Mouse (Mus musculus): ENCODE measurements around the gene Apbb2.

Apbb2 gene

DNA sequence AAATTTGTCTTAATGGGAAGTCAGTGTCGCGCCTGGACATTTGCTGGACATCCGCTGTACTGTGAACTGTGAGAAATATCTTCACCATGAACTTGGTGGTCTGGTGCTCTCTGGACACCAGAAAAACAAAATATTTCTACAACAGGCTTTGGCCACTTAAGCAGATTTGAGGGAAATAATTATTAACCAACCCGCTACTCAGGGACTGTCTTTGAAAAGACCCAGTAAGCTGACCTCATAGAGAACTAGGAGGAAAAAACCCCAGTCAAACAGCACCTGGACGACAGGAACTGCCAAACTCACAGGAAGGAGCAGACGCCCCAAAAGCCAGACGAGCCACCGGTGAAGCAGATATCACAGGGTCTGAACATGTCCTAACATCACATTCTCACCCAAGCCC, 18.2 kb downstream of the Apbb2 start:
- no peak for DNase-seq

DNA sequence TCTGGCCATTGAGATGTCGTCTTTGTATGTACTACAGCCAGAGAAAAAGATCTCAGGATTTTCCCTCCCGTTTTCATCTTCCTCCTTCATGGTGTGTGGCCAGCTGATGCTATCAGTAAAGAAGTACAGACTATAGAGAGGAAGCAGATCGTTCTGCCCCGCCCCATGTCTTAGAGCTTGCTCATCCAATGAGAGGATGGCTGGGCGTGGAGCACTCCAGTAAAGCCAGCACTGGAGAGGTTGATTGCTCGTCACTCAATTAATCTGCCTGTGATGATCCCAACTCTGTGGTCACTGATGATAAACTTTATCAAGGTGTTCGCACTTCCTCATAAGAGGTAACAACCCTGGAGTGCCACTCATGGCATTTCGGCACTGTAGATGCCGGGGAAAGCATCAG, 18.7 kb downstream of the Apbb2 start:
- no peak for DNase-seq

DNA sequence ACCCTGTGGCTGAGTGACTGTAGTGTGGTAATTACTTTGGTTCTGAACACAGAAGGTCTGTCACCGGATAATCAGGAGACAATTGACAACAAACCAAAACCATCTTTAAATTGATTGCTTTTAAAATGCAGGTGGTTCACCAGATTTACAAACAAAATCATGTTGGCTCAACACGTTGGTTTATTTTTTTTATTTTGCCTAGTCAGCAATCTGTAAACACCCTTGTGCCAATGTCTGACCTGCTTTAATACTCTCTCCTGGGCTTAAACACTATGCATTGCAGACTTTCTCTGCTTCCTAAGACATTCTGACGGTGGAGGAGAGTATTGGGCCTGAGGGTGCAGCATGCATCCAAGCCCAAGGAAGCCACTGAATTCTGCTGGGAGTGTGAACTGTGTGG, 22.3 kb downstream of the Apbb2 start:
- no peak for DNase-seq

DNA sequence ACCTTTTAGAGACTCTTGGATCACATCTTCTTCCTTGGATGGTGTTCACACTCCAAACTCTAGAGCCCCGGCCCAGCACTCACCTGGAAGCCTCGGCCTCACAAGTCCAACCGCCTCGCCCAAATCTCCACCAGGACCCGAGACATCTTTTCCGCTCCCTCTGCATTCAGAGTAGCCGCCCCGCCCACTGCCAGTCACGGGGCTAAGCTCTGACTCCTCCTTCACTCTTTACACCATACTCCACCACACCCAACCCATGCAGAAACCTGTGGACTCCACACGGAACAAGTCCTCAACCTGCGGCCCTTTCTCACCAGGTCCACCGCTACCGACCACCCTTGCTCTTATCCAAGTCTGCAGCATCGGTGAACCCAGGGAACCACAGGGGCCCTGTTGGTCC, 23.7 kb downstream of the Apbb2 start:
- no peak for DNase-seq

DNA sequence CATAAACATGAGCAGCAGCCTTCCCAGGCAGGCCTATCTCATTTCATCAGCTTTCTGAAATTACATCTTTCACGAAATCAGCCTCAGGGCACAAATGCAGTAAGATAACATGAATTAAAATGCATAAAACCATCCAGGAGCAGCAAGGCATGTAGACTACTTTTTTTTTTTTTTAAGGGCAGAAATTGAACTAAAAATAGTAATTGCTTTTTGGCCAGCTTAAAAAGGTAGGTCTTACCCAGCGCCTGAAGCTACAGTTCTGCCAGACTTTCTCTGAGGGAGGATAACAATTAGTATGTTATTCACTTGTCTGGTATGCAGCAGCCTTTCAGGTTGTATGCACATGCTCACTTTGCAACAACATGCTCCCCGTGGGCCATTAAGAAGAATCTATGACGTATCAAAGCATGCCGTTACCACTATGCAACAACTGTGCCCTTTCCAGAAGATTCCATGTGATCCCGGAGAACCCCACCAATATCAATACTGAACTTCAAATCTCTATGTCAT, 32.3 kb downstream of the Apbb2 start:
- no peak for DNase-seq

DNA sequence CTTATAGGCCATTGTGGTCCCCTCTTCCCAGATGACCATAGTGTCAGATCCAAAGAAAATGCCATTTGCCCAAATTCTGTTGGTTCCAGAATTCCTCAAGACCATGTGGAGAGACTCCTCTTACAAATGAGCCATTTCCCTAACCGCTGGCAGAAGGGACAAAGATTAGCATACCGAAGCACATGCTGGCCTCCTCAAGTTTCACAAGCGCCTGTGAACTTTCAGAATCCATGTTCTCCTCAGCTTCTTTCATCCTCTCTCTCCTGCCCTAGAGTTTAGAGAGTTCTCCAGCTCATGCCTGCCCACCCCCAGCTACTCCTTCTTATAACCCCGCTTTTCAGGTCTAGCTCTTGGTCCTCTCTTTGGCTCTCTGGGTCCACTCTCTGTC, 35.6 kb downstream of the Apbb2 start:
- no peak for DNase-seq

DNA sequence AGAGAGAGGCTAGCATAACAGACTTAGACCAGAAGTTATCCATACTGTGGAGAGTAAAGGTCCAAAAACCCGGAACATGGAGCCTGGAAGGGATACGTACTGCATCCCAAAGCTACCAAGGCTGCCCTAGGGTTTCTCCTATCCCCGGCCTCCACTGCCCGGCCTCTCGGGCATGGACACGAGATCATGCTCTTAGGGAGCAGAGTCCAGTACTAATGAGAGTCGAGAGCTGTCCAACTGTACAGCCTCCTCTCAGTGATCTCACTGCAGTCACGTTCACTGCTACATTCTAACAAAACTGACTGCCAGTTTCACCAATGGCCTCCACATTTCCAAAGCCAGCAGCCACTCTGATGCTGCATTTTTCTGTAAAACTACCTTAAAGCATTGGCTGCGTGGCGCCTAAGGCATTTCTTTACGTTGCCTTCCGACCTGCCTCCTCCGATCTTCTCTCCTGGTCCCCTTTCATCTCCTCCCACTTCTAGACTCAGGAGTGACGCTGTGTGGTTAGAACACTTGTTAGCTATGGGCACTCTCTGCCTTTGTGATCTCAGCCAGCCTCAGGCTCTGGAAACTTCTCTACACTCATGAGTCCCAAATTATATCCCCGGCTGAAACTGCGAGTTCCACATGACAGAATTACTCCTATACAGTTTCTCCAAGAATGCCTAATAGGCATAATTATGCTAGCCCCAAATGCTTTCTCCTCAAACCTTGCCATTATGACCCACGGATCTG, 36.1 kb downstream of the Apbb2 start:
- no peak for DNase-seq

DNA sequence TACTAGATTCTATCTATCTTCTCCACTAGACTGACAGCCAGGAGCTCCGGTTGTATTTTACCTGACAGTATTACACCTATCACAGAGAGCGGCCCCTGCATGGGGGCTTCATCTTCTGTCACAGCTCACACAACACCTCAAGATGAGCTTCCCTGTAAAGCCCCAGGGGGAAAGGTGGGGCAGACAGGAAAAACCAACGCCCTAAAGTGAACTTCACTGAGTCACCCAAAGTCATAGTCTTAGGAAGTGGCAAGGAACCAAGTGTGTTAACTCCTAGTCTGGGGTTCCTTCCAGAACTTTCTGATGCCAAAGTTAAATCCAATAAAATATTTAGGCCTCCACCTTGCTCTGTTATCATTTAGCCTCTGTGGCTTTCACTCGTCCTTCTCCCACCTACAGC, 39.5 kb downstream of the Apbb2 start:
- DNase-seq = no peak

DNA sequence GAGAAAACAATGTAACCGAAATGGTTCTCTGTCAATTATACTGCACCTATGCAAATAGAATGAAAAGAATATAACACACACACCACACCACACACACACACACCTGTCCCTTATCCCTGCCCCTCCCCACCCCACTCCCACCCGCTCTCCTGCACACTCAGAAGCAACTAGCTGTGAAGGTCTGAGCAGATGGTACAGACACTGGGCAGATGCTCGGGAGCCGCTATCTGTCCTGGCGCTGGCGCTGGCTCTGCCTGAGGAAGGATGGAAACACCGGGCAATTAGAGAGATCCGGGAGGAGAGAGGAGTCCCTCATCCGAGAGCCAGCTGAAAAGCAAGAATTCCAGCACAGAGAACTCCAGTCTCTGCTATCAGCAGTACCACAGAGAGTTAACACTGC, 42.3 kb downstream of the Apbb2 start:
- peak; percentile 45 for DNase-seq

DNA sequence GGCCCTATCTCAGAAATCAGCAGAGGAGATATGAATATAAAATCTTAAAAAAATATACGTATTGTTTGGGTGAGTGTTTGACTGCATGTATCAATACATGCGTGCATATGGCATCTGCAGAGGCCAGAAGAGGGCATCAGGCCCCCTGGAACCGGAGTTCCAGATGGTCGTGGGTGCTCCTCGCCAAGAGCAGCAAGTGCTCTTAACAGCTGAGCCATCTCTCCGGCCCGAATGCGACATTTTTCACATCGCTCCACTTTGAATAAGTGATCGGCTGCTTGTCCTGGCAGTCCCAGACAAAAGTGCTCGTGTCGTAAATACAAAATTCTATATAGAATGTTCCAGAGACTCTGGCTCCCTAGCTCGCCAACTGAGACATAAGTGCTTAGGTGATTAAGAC, 43.4 kb downstream of the Apbb2 start:
- DNase-seq = no peak

DNA sequence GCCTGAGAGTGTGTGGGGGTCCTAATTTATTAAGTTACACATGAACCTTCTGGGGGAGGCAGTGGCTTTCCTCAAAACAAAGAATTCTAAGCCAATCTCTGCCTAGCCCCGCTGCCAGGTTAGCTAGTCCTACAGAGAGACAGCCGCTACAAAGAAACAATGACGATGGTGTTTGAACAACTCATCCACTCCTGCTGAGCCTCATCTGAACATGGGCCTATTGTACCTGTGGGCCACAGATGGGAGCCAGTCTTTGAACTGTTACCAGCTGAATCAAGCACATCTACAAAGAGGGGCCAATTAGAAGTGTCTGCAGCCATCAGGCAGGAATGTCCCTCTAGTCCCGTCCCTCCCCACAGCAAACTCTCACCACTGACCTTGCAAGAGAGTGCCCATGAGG, 45.3 kb downstream of the Apbb2 start:
- no peak for DNase-seq

DNA sequence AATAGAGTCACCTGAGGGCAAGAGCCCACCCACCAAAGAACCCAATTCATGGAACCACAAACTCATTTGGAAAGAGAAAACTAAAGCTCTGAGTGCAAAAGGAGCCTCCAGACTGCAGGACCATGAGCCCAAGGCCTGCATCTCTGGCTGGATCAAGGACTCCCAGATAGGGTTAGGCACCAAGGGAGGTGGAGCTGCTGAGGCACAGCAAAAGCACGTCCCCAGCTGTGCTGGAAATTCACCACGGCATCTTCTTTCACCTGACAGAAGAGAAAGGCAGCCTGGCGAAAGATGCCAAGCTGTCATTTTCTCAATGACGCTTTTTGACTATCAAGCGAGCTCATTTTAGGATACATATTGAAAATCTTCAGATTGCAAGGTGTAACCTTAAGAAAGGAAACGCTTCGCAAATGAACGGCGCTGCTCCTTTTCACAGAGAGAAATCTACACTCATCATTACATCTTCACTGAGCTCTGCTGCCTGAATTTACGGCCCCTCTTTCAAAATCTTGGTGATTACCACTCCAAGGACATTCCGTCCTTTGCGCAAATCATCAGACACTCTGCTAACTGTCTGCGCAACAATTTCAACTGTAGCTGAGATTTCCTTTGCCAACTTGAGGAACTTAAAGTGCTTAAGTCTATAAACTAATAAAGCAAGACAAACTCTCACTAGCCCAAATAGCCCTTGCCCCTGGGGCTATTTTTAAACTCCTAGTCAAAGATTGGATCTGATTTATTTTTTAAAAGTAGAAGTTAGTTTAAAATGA, 46.3 kb downstream of the Apbb2 start:
- no peak for DNase-seq

DNA sequence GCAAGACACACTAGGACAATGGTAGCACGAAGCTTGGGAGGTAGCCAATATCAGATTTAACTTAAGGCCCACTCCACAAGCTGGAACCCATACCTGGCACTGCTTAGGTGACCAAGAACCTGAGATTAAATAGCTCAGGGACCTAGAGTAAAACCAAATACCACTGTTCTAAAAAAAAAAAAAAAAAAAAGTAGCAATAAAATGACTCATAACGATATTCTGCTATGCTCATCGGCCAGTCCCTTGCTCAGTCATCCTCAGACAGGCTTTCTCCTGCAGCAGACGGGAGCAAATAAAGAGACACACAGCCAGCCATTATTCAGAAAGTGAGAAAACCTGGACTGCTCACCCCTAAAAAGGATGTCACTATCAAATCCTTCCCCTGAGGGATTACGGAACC, 47.9 kb downstream of the Apbb2 start:
- no peak for DNase-seq

DNA sequence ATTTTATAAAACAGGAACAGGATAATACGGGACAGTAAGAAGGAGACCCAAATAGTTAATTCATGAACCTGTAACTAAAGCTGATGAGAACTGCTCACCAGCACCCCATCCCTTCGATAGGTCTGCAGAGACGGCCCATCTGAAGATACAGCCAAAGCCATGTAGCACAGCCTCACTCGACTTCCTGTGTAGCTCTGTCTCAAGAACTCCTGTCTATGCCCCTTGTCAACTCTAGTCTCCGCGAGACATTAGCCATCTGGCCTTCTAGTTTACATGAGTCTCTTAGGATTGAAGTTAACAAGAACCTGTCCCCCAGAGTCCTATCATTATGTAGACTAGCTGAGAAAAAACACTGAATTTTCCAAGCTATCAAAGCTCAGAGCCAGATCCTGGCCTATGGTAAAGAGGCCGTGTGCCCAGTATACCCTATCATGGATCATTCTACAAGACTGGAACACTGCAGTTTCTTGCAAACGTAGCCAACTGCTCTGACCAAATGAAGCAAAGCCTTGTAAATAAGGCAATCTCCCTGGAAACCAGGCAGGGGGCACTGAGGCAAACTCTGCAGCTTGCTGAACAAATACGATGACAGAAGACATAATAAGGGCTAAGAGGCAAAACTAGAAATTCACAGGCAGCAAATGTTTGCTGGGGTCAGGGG, 49.3 kb downstream of the Apbb2 start:
- DNase-seq = no peak

DNA sequence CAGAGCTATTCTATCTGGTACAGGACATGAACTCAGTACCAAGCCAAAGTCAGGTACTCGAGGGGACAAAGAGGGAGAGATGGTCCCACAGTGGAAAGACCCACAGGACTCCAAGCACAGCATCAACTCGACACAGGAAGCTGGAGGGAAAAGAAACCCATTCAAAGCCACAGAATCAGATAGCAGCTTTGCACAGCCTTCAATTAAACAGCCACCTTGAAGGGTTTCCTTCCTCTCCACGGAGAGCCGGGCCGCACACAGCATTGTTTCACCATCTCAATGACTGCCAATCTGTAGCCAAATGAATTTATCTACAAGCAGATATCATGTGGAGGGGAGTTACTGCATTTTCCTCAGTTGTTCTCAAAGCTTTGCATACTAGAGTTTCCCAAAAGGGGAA, 50.6 kb downstream of the Apbb2 start:
- DNase-seq = no peak

DNA sequence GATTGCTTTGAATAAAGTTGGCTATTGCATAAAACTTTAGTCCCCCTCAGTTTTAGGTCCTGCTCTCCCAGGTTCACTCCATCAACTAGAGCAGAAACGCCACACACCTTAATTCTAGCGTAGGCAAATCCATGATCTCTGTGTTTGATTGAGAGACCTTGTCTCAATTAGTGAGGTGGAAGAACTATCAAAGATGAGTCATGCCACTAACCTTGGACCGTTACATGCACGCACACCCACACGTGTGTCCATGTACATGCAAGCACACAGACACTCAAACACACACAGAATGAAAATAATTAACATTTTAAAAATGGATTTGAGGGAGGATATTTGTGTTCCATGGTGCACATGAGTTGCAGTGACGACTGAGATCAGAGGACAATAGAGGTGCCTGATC, 51.2 kb downstream of the Apbb2 start:
- no peak for DNase-seq

DNA sequence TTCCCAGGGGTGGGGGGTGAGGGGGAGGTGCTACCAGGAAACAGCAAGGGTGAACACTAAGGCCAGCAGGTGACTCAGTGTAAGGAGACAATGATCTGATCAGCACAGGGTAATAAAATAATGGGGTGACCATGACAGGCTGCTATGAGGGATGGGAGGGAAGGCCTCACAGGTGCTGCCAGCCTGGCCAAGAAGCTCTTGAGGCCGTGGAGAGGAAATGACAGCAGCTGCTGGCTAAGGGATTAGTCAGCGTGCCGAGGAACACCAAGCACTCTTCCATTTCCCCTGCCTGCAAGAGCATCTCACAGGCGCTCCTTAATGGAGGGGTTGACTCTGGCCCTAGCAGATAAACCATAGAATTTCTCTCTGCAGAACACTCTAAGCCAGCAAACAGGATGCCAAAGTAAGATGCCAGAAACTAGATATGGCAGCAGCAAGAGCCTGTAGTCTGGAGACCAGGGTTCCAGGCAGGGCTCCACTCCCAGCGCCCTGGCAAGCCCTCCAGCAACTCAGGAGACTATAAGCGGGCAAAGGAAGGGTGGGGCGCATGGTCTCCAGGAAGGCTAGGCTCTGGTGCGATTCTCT, 58.9 kb downstream of the Apbb2 start:
- DNase-seq = peak; percentile 81

DNA sequence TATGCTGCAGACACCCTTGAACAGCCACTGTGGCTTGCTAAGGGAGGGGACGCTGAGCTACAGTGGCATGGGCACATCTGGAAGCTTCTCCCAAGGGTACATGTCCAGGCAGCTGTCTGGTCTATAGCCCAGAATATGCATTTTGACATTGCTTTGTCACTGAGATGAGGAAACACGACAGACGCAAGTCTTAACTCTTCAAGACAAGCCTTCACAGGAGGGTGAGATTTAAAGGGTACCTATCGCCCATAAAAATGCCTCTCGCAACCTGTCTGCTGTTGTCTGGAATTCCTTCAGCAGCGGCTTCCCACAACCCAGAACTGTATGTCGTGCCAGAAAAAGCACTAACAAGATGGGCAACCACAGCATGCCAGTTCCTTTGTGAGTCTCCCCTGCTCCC, 60.5 kb downstream of the Apbb2 start:
- DNase-seq = no peak

DNA sequence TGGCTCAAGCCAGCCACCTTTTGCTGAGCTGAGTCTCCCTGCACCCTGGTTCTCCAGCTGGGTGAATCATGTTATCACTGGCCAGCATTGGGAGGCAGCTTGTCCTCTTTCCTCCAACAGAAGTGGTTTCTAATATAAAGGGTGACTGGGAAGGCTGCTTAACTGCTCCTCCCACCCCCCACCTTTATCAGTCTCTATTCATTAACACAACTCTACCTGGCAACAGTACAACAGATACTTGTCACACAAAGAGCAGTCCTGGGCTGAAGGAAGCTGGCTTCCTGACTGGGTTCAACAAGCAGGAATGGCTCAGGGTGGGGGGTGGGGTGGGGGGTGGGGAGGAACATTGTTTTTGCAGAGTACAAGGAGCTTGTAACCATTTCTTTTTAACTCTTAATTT, 64.7 kb downstream of the Apbb2 start:
- DNase-seq = no peak

DNA sequence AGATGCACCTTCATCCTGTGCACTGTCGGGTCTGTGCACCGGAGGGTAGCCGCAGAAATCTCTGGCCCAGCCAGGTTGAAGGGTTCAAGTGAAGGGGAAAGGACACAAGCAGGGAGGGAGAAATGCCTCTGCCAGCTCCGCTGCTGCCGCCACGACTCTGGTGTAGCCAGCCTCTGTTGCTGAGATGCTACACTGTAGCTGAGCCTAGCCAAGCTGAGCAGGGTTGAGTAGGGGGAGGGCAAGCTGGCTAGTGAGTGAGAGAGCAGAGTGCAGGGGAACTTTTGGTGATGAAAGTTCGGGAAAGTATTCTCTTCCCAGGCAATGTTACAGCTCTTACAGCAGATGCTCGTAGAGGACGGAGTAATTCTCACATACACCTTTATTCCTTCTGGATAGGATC, 66.3 kb downstream of the Apbb2 start:
- DNase-seq = no peak

DNA sequence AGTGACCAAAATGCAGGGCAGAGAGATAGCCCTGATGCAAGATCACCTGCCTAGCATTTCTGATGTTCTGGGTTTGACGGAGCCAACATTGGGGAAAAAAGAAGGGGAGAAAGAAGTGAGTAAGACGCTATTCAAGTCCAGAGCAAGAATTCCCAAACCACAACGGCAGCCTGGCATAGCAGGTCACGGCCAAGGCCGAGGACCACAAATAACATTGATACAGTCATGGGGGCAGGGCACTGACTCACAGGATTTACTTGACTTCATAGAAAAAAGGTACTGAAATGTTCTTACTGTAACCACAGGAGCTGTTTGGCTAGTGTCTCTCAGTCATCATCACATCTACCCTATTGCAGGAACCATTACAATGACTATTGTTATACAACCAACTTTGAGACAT, 68.3 kb downstream of the Apbb2 start:
- no peak for DNase-seq

DNA sequence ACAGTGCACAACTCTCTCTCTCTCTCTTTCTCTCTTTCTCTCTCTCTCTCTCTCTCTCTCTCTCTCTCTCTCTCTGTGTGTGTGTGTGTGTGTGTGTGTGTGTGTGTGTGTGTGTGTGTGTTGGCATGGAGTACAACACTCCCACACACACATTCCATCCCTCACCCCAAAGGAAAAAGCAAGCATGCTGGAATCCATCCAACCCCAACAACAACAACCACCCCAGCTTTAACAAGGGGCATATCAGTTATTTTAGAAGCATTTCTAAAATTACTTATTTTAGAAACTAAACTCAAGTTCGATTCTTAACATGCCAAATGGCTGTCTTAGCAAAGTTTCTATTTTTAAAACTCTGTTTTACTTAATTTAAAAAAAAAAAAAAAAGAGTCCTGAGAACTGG, 68.9 kb downstream of the Apbb2 start:
- DNase-seq = no peak

DNA sequence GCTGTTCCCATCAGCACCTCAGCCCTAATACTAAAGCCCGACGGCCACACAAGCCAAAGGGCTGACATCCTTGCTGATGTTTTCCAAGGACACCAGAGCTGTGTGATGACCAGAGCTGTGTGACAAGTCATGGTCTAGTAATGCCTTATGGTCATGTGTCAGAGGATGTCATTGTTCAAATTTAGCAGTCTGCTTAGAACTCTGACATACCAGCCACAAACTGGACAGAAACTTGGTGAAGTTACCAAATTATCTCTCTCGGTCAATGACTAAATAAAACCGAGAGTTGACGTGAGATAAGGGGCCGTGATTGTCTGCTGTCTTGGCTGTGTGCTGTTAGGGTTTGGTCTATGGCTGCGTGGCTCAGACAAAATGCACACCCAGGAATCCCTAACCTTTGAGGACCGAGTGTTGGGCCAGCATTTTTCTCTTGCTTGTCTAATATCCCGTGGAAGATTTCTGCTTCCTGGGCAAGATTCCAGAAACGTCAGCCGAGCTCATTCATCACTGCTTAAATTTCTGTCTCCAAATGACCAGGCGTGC, 71.5 kb downstream of the Apbb2 start:
- no peak for DNase-seq
